Mouse (Mus musculus) megakaryocyte, embryonic 14.5 days (primary cell): ENCODE measurements around the gene Tshz2. TPM values are rescaled to one million over a fixed set of nuclear protein-coding genes. Genes with fewer than 3 reads are reported as not detected.

Experiments used
- H3K27me3 ChIP-seq: replicated peaks from 2 replicates; pipeline ENCODE3; 2012; ENCODE audit warnings: inconsistent platforms
- H3K36me3 ChIP-seq: replicated peaks from 2 replicates; pipeline ENCODE3; 2012; ENCODE audit warnings: low read length, inconsistent platforms, mixed read lengths
- H3K4me1 ChIP-seq: 2 replicates; pipeline ENCODE4 v1.6.1; 2012; ENCODE audit warnings: inconsistent platforms
- H3K4me3 ChIP-seq: replicated peaks from 2 replicates; pipeline ENCODE3; 2012; ENCODE audit warnings: moderate library complexity, mild to moderate bottlenecking, inconsistent platforms
- H3K9me3 ChIP-seq: 2 replicates; pipeline ENCODE4 v1.6.1; 2012; ENCODE audit warnings: inconsistent platforms
- FLI1 ChIP-seq: IDR thresholded peaks from 2 replicates; pipeline ENCODE4 v1.6.1; 2012; ENCODE audit warnings: low read length, inconsistent platforms, mixed read lengths
- GATA1 ChIP-seq: IDR thresholded peaks from 3 replicates; pipeline ENCODE4 v1.6.1; 2012; ENCODE audit warnings: mixed read lengths, low read length, inconsistent platforms, borderline replicate concordance
- polyA plus RNA-seq: library from polyadenylated mRNA; stranded (reverse); fragments of >175 nt; gene quantifications from 2 replicates; pipeline ENCODE4 v1.2.3, GENCODE M21; 2012; ENCODE audit warnings: low replicate concordance; ENCODE audit not compliant: insufficient read depth

Gene Tshz2
- polyA plus RNA-seq, 1 experiment: not detected

GRCm38 (mm10) chr2:169787906-169788305, 155.1 kb downstream of the Tshz2 start:
- H3K36me3 ChIP-seq: no peaks in the 10 kb centered on the region
- H3K4me3 ChIP-seq: no peak overlapping the region
- H3K27me3 ChIP-seq: no peaks in the 10 kb centered on the region
- no peak for TF ChIP-seq GATA1
- TF ChIP-seq FLI1: no peak
- peaks cover 4% of the 10 kb centered on the region; the same call in 1 of the 2 replicates for H3K4me1 ChIP-seq
- peaks cover 20% of the 10 kb centered on the region for H3K9me3 ChIP-seq

GRCm38 (mm10) chr2:169790439-169791131, 157.8 kb downstream of the Tshz2 start:
- Histone ChIP-seq H3K36me3 (no peaks in the 10 kb centered on the region), H3K27me3 (no peaks in the 10 kb centered on the region), H3K4me3 (peak overlapping the region; percentile 77), H3K4me1 (peaks cover 4% of the 10 kb centered on the region; the same call in 1 of the 2 replicates), H3K9me3 (peaks cover 12% of the 10 kb centered on the region)
- TF ChIP-seq FLI1 (no peak), GATA1 (no peak)

- peaks cover 24% of the 10 kb centered on the region for H3K9me3 ChIP-seq
- peaks cover 4% of the 10 kb centered on the region; the same call in 1 of the 2 replicates for H3K4me1 ChIP-seq
- no peak for TF ChIP-seq GATA1
- no peak for TF ChIP-seq FLI1
- H3K4me3 ChIP-seq: no peak overlapping the region
- no peaks in the 10 kb centered on the region for H3K36me3 ChIP-seq
- no peaks in the 10 kb centered on the region for H3K27me3 ChIP-seq
Measured at GRCm38 (mm10) chr2:169792706-169793105, 159.9 kb downstream of the Tshz2 start.

GRCm38 (mm10) chr2:169802241-169802640, 169.4 kb downstream of the Tshz2 start:
- no peaks in the 10 kb centered on the region for H3K27me3 ChIP-seq
- no peak overlapping the region for H3K4me3 ChIP-seq
- peaks cover 42% of the 10 kb centered on the region for H3K9me3 ChIP-seq
- TF ChIP-seq FLI1 (no peak), GATA1 (no peak)
- H3K36me3 ChIP-seq: no peaks in the 10 kb centered on the region
- H3K4me1 ChIP-seq: no peaks in the 10 kb centered on the region

GRCm38 (mm10) chr2:169804380-169804779, 171.6 kb downstream of the Tshz2 start:
- no peak overlapping the region for H3K4me3 ChIP-seq
- H3K9me3 ChIP-seq: peaks cover 57% of the 10 kb centered on the region
- no peaks in the 10 kb centered on the region for H3K36me3 ChIP-seq
- no peaks in the 10 kb centered on the region for H3K27me3 ChIP-seq
- TF ChIP-seq FLI1: no peak
- TF ChIP-seq GATA1: no peak
- no peaks in the 10 kb centered on the region for H3K4me1 ChIP-seq

GRCm38 (mm10) chr2:169805545-169805944, 172.7 kb downstream of the Tshz2 start:
- peaks cover 56% of the 10 kb centered on the region for H3K9me3 ChIP-seq
- no peaks in the 10 kb centered on the region for H3K4me1 ChIP-seq
- H3K4me3 ChIP-seq: no peak overlapping the region
- no peaks in the 10 kb centered on the region for H3K27me3 ChIP-seq
- TF ChIP-seq GATA1: no peak
- H3K36me3 ChIP-seq: no peaks in the 10 kb centered on the region

- H3K4me1 ChIP-seq: no peaks in the 10 kb centered on the region
- no peaks in the 10 kb centered on the region for H3K36me3 ChIP-seq
- TF ChIP-seq FLI1 (no peak), GATA1 (no peak)
- peaks cover 43% of the 10 kb centered on the region for H3K9me3 ChIP-seq
- H3K27me3 ChIP-seq: no peaks in the 10 kb centered on the region
- no peak overlapping the region for H3K4me3 ChIP-seq
Measured at GRCm38 (mm10) chr2:169811589-169811988, 178.8 kb downstream of the Tshz2 start.

GRCm38 (mm10) chr2:169812055-169812454, 179.2 kb downstream of the Tshz2 start:
- Histone ChIP-seq H3K4me3 (no peak overlapping the region), H3K9me3 (peaks cover 38% of the 10 kb centered on the region), H3K36me3 (no peaks in the 10 kb centered on the region), H3K4me1 (no peaks in the 10 kb centered on the region), H3K27me3 (no peaks in the 10 kb centered on the region)
- no peak for TF ChIP-seq FLI1
- no peak for TF ChIP-seq GATA1

GRCm38 (mm10) chr2:169812940-169813339, 180.1 kb downstream of the Tshz2 start:
- Histone ChIP-seq H3K4me3 (no peak overlapping the region), H3K27me3 (no peaks in the 10 kb centered on the region), H3K9me3 (peaks cover 29% of the 10 kb centered on the region), H3K4me1 (no peaks in the 10 kb centered on the region), H3K36me3 (no peaks in the 10 kb centered on the region)
- no peak for TF ChIP-seq FLI1
- no peak for TF ChIP-seq GATA1

- H3K36me3 ChIP-seq: no peaks in the 10 kb centered on the region
- no peak overlapping the region for H3K4me3 ChIP-seq
- H3K9me3 ChIP-seq: peaks cover 17% of the 10 kb centered on the region
- H3K27me3 ChIP-seq: no peaks in the 10 kb centered on the region
- no peaks in the 10 kb centered on the region for H3K4me1 ChIP-seq
- TF ChIP-seq GATA1 (no peak), FLI1 (no peak)
Measured at GRCm38 (mm10) chr2:169814351-169814750, 181.5 kb downstream of the Tshz2 start.

GRCm38 (mm10) chr2:169814757-169815156, 181.9 kb downstream of the Tshz2 start:
- no peaks in the 10 kb centered on the region for H3K4me1 ChIP-seq
- no peaks in the 10 kb centered on the region for H3K36me3 ChIP-seq
- no peaks in the 10 kb centered on the region for H3K27me3 ChIP-seq
- no peak overlapping the region for H3K4me3 ChIP-seq
- H3K9me3 ChIP-seq: peaks cover 13% of the 10 kb centered on the region
- TF ChIP-seq GATA1 (no peak), FLI1 (no peak)
